Mouse (Mus musculus) liver, embryonic 14.5 days (tissue): ENCODE measurements around the gene Brwd1.

Experiments used
- CTCF ChIP-seq: IDR thresholded peaks from 2 replicates; pipeline ENCODE4 v1.5.1; 2016; ENCODE audit warnings: antibody characterized with exemption, low read depth, control low read depth
- EP300 ChIP-seq: IDR thresholded peaks from 2 replicates; pipeline ENCODE4 v1.6.1; 2016; ENCODE audit warnings: antibody characterized with exemption, low read depth

- TF ChIP-seq CTCF (no peak), EP300 (no peak)
Measured at GRCm38 (mm10) chr16:95991122-95991900, 91.0 kb downstream of the Brwd1 start.
